Mouse (Mus musculus) heart, postnatal 14 days (tissue): ENCODE measurements around the gene Aacs. TPM values are rescaled to one million over a fixed set of nuclear protein-coding genes. Genes with fewer than 3 reads are reported as not detected.
"Not testable (repeated sequence)": the region's sequence is repeated elsewhere in the genome, so short reads cannot be mapped to it uniquely, and the experiment has no call there.

Experiments used
- DNase-seq, 2 experiments: peaks; one replicate each; pipeline ENCODE4 v3.0.0; 2021 to 2022
- intact Hi-C: fragments of 180-260 bp; cut with DNase I; formaldehyde crosslinking; loops from one replicate; pipeline ENCODE4 v1.15.1; 2025
- long read RNA-seq, 2 experiments: library from polyadenylated mRNA; stranded (forward); transcript quantifications; one replicate each; pipeline ENCODE4 v2.0.0; 2021
- total RNA-seq, 2 experiments: library from RNA; stranded (reverse); gene quantifications; 2 replicates each; pipeline ENCODE4 v1.2.3; 2021

The Aacs gene
- total RNA-seq, result 1 to 10 TPM; 4.0 to 4.8 TPM
- long read RNA-seq, experiment 1, transcript Aacs-201 (18 exons, 3,239 nt), result major isoform, 13 of 13 reads
- long read RNA-seq, experiment 1, partial matches to known transcripts, result 0 of 13 reads
- long read RNA-seq, experiment 1, other reads (novel, unspliced or antisense), result 0 of 13 reads
- long read RNA-seq, experiment 2, partial matches to known transcripts, result 0 of 4 reads
- long read RNA-seq, experiment 2, other reads (novel, unspliced or antisense), result 1 of 4 reads

- DNase-seq, result peak; percentile 97 to 99
- intact Hi-C loops, result no loop called here
These were observed at the start of gene Aacs for GRCm38 (mm10) chr5:125475601-125476285. Aacs (plus strand) TSS chr5:125475814.

GRCm38 (mm10) chr5:125426343-125426742, 49.3 kb upstream of the Aacs start:
- no peak for DNase-seq

GRCm38 (mm10) chr5:125432324-125432723, 43.3 kb upstream of the Aacs start:
- intact Hi-C loops, result not testable (repeated sequence)

More at GRCm38 (mm10) chr5:125426343-125426742, 49.3 kb upstream of the Aacs start:
- intact Hi-C loops, result no loop called here

GRCm38 (mm10) chr5:125433793-125434337, 41.7 kb upstream of the Aacs start, which contains the start of gene Dhx37:
Dhx37 (minus strand) TSS chr5:125434121.
- intact Hi-C loops, result no loop called here
- DNase-seq, result peak; percentile 93 to 94

More at GRCm38 (mm10) chr5:125432324-125432723, 43.3 kb upstream of the Aacs start:
- not testable (repeated sequence) for DNase-seq

GRCm38 (mm10) chr5:125434347-125434746, 41.3 kb upstream of the Aacs start:
- DNase-seq, intact Hi-C loops: not testable (repeated sequence)

- DNase-seq, result no peak
These were observed 34.9 kb upstream of the Aacs start for GRCm38 (mm10) chr5:125440583-125441233.

GRCm38 (mm10) chr5:125441234-125442114, 34.1 kb upstream of the Aacs start, which contains the start of gene Bri3bp:
Bri3bp (plus strand) TSS chr5:125441568.
- intact Hi-C loops, result no loop called here
- DNase-seq, result peak; percentile 60 to 68

More at GRCm38 (mm10) chr5:125440583-125441233, 34.9 kb upstream of the Aacs start:
- intact Hi-C loops, result no loop called here

- DNase-seq, result no peak
- intact Hi-C loops, result no loop called here
These were observed 33.2 kb upstream of the Aacs start for GRCm38 (mm10) chr5:125442136-125442995.

- intact Hi-C loops, result no loop called here
These were observed 32.3 kb upstream of the Aacs start for GRCm38 (mm10) chr5:125443335-125443734.

GRCm38 (mm10) chr5:125443915-125444314, 31.7 kb upstream of the Aacs start:
- no peak for DNase-seq
- intact Hi-C loops, result no loop called here

More at GRCm38 (mm10) chr5:125443335-125443734, 32.3 kb upstream of the Aacs start:
- no peak for DNase-seq

- intact Hi-C loops, result no loop called here
- DNase-seq, result no peak
These were observed 31.1 kb upstream of the Aacs start for GRCm38 (mm10) chr5:125444554-125444953.

GRCm38 (mm10) chr5:125446344-125446743, 29.3 kb upstream of the Aacs start:
- intact Hi-C loops, result no loop called here
- no peak for DNase-seq

GRCm38 (mm10) chr5:125448026-125448425, 27.6 kb upstream of the Aacs start:
- intact Hi-C loops, result no loop called here
- DNase-seq, result peak; percentile 28 to 47

GRCm38 (mm10) chr5:125448631-125449030, 27.0 kb upstream of the Aacs start:
- no peak for DNase-seq
- intact Hi-C loops, result no loop called here

- DNase-seq, result no peak
- intact Hi-C loops, result no loop called here
These were observed 26.3 kb upstream of the Aacs start for GRCm38 (mm10) chr5:125449306-125449705.

- DNase-seq, result no peak
- intact Hi-C loops, result no loop called here
These were observed 23.0 kb upstream of the Aacs start for GRCm38 (mm10) chr5:125452573-125452972.

GRCm38 (mm10) chr5:125456100-125456499, 19.5 kb upstream of the Aacs start:
- no peak for DNase-seq
- intact Hi-C loops, result no loop called here

GRCm38 (mm10) chr5:125457538-125457937, 18.1 kb upstream of the Aacs start:
- intact Hi-C loops, result no loop called here
- DNase-seq, result no peak

GRCm38 (mm10) chr5:125460574-125460973, 15.0 kb upstream of the Aacs start:
- intact Hi-C loops, result loop anchor here (5.0 kb wide), 1 partner anchor 48 kb away; no protein-coding TSS in a partner anchor
- DNase-seq, result no peak
